Mouse (Mus musculus) limb, embryonic 11.5 days (tissue): ENCODE measurements around the gene Sash1. TPM values are rescaled to one million over a fixed set of nuclear protein-coding genes. Genes with fewer than 3 reads are reported as not detected.

Experiments
- ATAC-seq: fragments of 200-750 bp; cut with Nextera tagmentation; 2 replicates; pipeline ENCODE4 v1.8.0; 2017; ENCODE audit warnings: low read depth; ENCODE audit not compliant: insufficient number of reproducible peaks, low FRiP score, low TSS enrichment
- DNase-seq: peaks from one replicate; pipeline ENCODE4 v3.0.0-alpha.2; 2015; ENCODE audit warnings: low spot score
- H3K27ac ChIP-seq: fragments of 300-500 bp; sonication (generic); replicated peaks from 2 replicates; pipeline ENCODE4 v1.5.1; 2014; ENCODE audit warnings: low read depth, mild to moderate bottlenecking, low read length
- H3K27me3 ChIP-seq: fragments of 300-500 bp; sonication (generic); 2 replicates; pipeline ENCODE4 v1.6.1; 2014; ENCODE audit warnings: mild to moderate bottlenecking, low read length, mixed read lengths; ENCODE audit not compliant: control insufficient read depth, insufficient read depth
- H3K36me3 ChIP-seq: fragments of 300-500 bp; sonication (generic); 2 replicates; pipeline ENCODE4 v1.6.1; 2014; ENCODE audit warnings: mild to moderate bottlenecking, low read length, moderate library complexity, mixed read lengths; ENCODE audit not compliant: control insufficient read depth, insufficient read depth
- H3K4me1 ChIP-seq: fragments of 300-500 bp; sonication (generic); 2 replicates; pipeline ENCODE4 v1.6.1; 2014; ENCODE audit warnings: low read length, mixed read lengths; ENCODE audit not compliant: control insufficient read depth, insufficient read depth
- H3K4me2 ChIP-seq: fragments of 300-500 bp; sonication (generic); 2 replicates; pipeline ENCODE4 v1.6.1; 2014; ENCODE audit warnings: low read depth, mild to moderate bottlenecking, moderate library complexity; ENCODE audit not compliant: severe bottlenecking
- H3K4me3 ChIP-seq: fragments of 300-500 bp; sonication (generic); 2 replicates; pipeline ENCODE4 v1.5.1; 2014; ENCODE audit warnings: low read depth, low read length
- H3K9ac ChIP-seq: fragments of 300-500 bp; sonication (generic); 2 replicates; pipeline ENCODE4 v1.6.1; 2014; ENCODE audit warnings: mild to moderate bottlenecking, low read length
- H3K9me3 ChIP-seq: fragments of 300-500 bp; sonication (generic); 2 replicates; pipeline ENCODE4 v1.6.1; 2016; ENCODE audit warnings: low read length; ENCODE audit not compliant: control insufficient read depth
- WGBS: fragments of 180-500 bp; shearing (Covaris S2); extraction: QIAGEN DNeasy Blood & Tissue Kit; methylation state at CpG from one replicate; pipeline ENCODE4 v1.1.7; 2014; 5-methylcytosine and 5-hydroxymethylcytosine counted together
- polyA plus RNA-seq: library from polyadenylated mRNA; unstranded; fragments of >200 nt; fragmentation: Nextera tagmentation; extraction: Ambion mirVana; gene quantifications from 2 replicates; pipeline ENCODE4 v1.2.1, GENCODE M21; 2014

Gene Sash1
- polyA plus RNA-seq, 1 experiment from 2014 or later, result 5.2 TPM

- no peak overlapping the region for H3K27ac ChIP-seq
- no peak overlapping the region for H3K4me3 ChIP-seq
- H3K4me1 ChIP-seq, result peaks cover 10% of the 10 kb centered on the region; the same call in 1 of the 2 replicates
- 95% methylated on average over 3 of the region's 3 CpGs for WGBS
- H3K27me3 ChIP-seq, result no peaks in the 10 kb centered on the region
- no peak overlapping the region for H3K9ac ChIP-seq
- no peaks in the 10 kb centered on the region for H3K9me3 ChIP-seq
- ATAC-seq, result no peak
- no peak overlapping the region for H3K4me2 ChIP-seq
- H3K36me3 ChIP-seq, result no peaks in the 10 kb centered on the region
- DNase-seq, result no peak
Measured at GRCm38 (mm10) chr10:8926906-8927305, 41.0 kb upstream of the Sash1 start.

- no peak for ATAC-seq
- WGBS, result 90% methylated on average over 3 of the region's 3 CpGs
- H3K9ac ChIP-seq, result no peak overlapping the region
- no peak overlapping the region for H3K27ac ChIP-seq
- no peak overlapping the region for H3K4me3 ChIP-seq
- H3K4me1 ChIP-seq, result peaks cover 10% of the 10 kb centered on the region; the same call in 1 of the 2 replicates
- no peaks in the 10 kb centered on the region for H3K27me3 ChIP-seq
- H3K36me3 ChIP-seq, result no peaks in the 10 kb centered on the region
- no peak overlapping the region for H3K4me2 ChIP-seq
- no peaks in the 10 kb centered on the region for H3K9me3 ChIP-seq
- no peak for DNase-seq
Measured at GRCm38 (mm10) chr10:8926295-8926694, 40.4 kb upstream of the Sash1 start.

DNA sequence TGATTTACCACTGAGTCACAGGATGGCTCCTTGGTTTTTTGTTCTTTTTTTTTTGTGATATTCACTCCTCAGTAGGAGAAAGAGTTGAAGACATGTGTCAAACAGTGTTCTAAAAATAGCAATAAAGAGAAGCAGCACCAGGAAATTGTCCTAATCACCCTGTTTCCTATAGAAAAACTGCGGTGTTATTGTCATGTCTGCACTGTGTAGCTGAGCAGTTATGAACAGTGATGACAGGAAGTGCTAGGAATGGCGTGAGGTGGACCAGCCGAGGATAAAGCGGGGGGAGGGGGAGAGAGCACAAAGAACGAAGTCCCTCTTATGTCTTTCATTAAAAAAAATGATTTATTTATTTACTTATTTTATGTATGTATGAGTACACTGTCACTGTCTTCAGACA is 39.4 kb upstream of the Sash1 start:
- no peak for DNase-seq
- H3K27me3 ChIP-seq, result no peaks in the 10 kb centered on the region

GRCm38 (mm10) chr10:8921098-8921693 is 35.3 kb upstream of the Sash1 start:
- WGBS, result 84% methylated on average over 11 of the region's 11 CpGs

More for the DNA sequence above, 39.4 kb upstream of the Sash1 start:
- Histone ChIP-seq H3K9ac (no peak overlapping the region), H3K9me3 (no peaks in the 10 kb centered on the region), H3K36me3 (no peaks in the 10 kb centered on the region), H3K4me2 (no peak overlapping the region), H3K27ac (no peak overlapping the region), H3K4me1 (peaks cover 10% of the 10 kb centered on the region; the same call in 1 of the 2 replicates), H3K4me3 (no peak overlapping the region)
- 58% methylated on average over 5 of the region's 5 CpGs for WGBS
- ATAC-seq, result no peak

GRCm38 (mm10) chr10:8917798-8918197 is 31.9 kb upstream of the Sash1 start:
- Histone ChIP-seq H3K9me3 (no peaks in the 10 kb centered on the region), H3K36me3 (no peaks in the 10 kb centered on the region), H3K27ac (no peak overlapping the region), H3K4me3 (no peak overlapping the region), H3K9ac (no peak overlapping the region), H3K4me2 (no peak overlapping the region), H3K27me3 (no peaks in the 10 kb centered on the region), H3K4me1 (no peaks in the 10 kb centered on the region)
- WGBS, result 83% methylated on average over 2 of the region's 2 CpGs
- DNase-seq, result no peak
- ATAC-seq, result no peak

More at GRCm38 (mm10) chr10:8921098-8921693, 35.3 kb upstream of the Sash1 start:
- H3K27me3 ChIP-seq, result no peaks in the 10 kb centered on the region
- DNase-seq (no peak), ATAC-seq (no peak)
- H3K36me3 ChIP-seq, result no peaks in the 10 kb centered on the region
- no peak overlapping the region for H3K4me3 ChIP-seq
- H3K9me3 ChIP-seq, result no peaks in the 10 kb centered on the region
- H3K27ac ChIP-seq, result no peak overlapping the region
- H3K4me2 ChIP-seq, result no peak overlapping the region
- no peaks in the 10 kb centered on the region for H3K4me1 ChIP-seq
- H3K9ac ChIP-seq, result no peak overlapping the region

DNA sequence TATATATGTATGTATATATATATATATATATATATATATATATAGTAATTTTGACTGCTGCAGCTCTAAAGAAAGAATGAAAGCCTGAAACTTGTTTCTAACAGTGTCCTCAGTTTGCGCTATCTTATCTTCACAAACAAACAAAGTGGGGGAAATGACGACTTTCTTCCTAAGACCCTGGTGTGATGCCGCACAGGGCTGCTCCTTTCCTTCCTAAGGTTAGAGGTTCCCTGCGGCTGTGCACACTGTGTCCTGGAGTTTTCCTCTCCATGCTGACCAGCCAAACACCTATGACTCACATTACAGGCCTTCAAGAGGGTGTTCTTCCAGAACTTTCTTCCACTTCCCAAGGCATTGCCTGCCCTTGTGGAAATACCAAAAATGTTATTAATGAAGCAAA is 31.5 kb upstream of the Sash1 start:
- DNase-seq (no peak), ATAC-seq (no peak)
- no peak overlapping the region for H3K4me2 ChIP-seq
- no peaks in the 10 kb centered on the region for H3K9me3 ChIP-seq
- H3K27ac ChIP-seq, result no peak overlapping the region
- no peaks in the 10 kb centered on the region for H3K4me1 ChIP-seq
- 82% methylated on average over 4 of the region's 4 CpGs for WGBS
- no peak overlapping the region for H3K9ac ChIP-seq
- no peaks in the 10 kb centered on the region for H3K27me3 ChIP-seq
- no peaks in the 10 kb centered on the region for H3K36me3 ChIP-seq
- H3K4me3 ChIP-seq, result no peak overlapping the region

DNA sequence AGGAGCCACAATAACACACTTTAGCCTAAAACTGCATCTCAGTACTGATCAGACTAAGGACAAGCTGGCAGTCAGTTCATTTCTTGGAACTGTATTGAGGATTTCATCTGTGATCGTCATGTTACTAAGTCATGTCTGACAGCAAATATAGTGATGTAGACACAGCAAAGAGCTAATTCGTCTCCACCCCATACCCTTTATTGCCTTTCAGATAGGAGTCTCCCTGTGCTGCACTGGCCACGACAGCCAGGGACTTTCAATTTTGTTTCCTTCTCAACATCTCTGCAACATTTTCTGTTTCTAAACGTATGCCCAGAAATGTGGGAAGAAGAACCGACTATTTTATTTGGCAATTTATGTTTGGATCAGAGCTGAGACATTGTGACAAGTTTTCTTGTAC is 29.9 kb upstream of the Sash1 start:
- 76% methylated on average over 5 of the region's 5 CpGs for WGBS
- no peak for DNase-seq
- H3K27ac ChIP-seq, result no peak overlapping the region

DNA sequence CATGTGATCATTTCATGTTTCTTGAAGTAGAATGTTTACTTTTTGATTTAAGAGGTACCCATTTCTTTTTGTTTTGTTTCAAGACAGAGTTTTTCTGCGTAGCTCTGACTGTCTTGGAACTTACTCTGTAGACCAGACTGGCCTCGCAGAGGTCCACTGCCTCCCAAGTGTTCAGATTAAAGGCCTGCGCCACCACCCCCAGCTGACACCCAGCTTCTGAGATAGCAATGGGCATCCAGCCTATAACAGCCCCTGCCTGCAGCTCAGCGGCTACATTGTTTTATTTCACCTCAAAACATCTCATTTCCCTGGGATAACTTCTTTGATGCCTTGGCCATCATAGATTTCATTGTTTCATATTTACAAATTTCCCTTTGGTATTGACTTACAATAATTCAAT is 28.0 kb upstream of the Sash1 start:
- H3K4me1 ChIP-seq, result peaks cover 3% of the 10 kb centered on the region
- H3K36me3 ChIP-seq, result no peaks in the 10 kb centered on the region
- no peaks in the 10 kb centered on the region for H3K27me3 ChIP-seq
- H3K4me3 ChIP-seq, result no peak overlapping the region
- H3K9me3 ChIP-seq, result no peaks in the 10 kb centered on the region
- no peak overlapping the region for H3K9ac ChIP-seq
- no peak for ATAC-seq
- H3K27ac ChIP-seq, result no peak overlapping the region
- 86% methylated on average over 4 of the region's 4 CpGs for WGBS
- no peak for DNase-seq
- H3K4me2 ChIP-seq, result no peak overlapping the region

More for the DNA sequence above, 29.9 kb upstream of the Sash1 start:
- no peak overlapping the region for H3K9ac ChIP-seq
- H3K27me3 ChIP-seq, result no peaks in the 10 kb centered on the region
- H3K36me3 ChIP-seq, result no peaks in the 10 kb centered on the region
- no peak for ATAC-seq
- H3K4me3 ChIP-seq, result no peak overlapping the region
- H3K4me2 ChIP-seq, result no peak overlapping the region
- no peaks in the 10 kb centered on the region for H3K9me3 ChIP-seq
- no peaks in the 10 kb centered on the region for H3K4me1 ChIP-seq

- no peak overlapping the region for H3K4me3 ChIP-seq
- WGBS, result 79% methylated on average over 5 of the region's 5 CpGs
- H3K9ac ChIP-seq, result no peak overlapping the region
- H3K4me1 ChIP-seq, result peaks cover 3% of the 10 kb centered on the region
- DNase-seq (no peak), ATAC-seq (no peak)
- H3K27ac ChIP-seq, result no peak overlapping the region
- no peak overlapping the region for H3K4me2 ChIP-seq
- H3K27me3 ChIP-seq, result no peaks in the 10 kb centered on the region
- H3K36me3 ChIP-seq, result no peaks in the 10 kb centered on the region
- H3K9me3 ChIP-seq, result no peaks in the 10 kb centered on the region
Measured at GRCm38 (mm10) chr10:8912706-8913275, 26.9 kb upstream of the Sash1 start.
